Mouse (Mus musculus) 3T3-L1 (cell line): ENCODE results near the gene Wipf1.

Experiments used
- DNase-seq: peaks from one replicate; pipeline ENCODE4 v3.0.0-alpha.2; 2015; ENCODE audit warnings: low read depth, low spot score

The Wipf1 gene

GRCm38 (mm10) chr2:73440319-73440718 is 89.2 kb downstream of the Wipf1 start:
- DNase-seq: no peak

- DNase-seq: no peak
Measured at GRCm38 (mm10) chr2:73436976-73437375, 92.6 kb downstream of the Wipf1 start.

- DNase-seq: no peak
Measured at GRCm38 (mm10) chr2:73435847-73436246, 93.7 kb downstream of the Wipf1 start.

GRCm38 (mm10) chr2:73431959-73432396 is 97.6 kb downstream of the Wipf1 start:
- peak; percentile 31 for DNase-seq

GRCm38 (mm10) chr2:73428803-73429468 is 100.6 kb downstream of the Wipf1 start:
- peak; percentile 57 for DNase-seq

GRCm38 (mm10) chr2:73427293-73427692 is 102.2 kb downstream of the Wipf1 start:
- DNase-seq: peak; percentile 71

GRCm38 (mm10) chr2:73425822-73426221 is 103.7 kb downstream of the Wipf1 start:
- DNase-seq: no peak

- DNase-seq: no peak
Measured at GRCm38 (mm10) chr2:73419730-73420129, 109.8 kb downstream of the Wipf1 start.

- peak; percentile 40 for DNase-seq
Measured at GRCm38 (mm10) chr2:73419285-73419684, 110.2 kb downstream of the Wipf1 start.

- DNase-seq: peak; percentile 38
Measured at GRCm38 (mm10) chr2:73415892-73416291, 113.6 kb downstream of the Wipf1 start.

GRCm38 (mm10) chr2:73410076-73410475 is 119.5 kb downstream of the Wipf1 start:
- DNase-seq: no peak

- DNase-seq: no peak
Measured at GRCm38 (mm10) chr2:73407662-73408061, 121.9 kb downstream of the Wipf1 start.

GRCm38 (mm10) chr2:73406336-73406915 is 123.1 kb downstream of the Wipf1 start:
- DNase-seq: no peak

GRCm38 (mm10) chr2:73404980-73405379 is 124.6 kb downstream of the Wipf1 start:
- DNase-seq: no peak

- no peak for DNase-seq
Measured at GRCm38 (mm10) chr2:73404442-73404841, 125.1 kb downstream of the Wipf1 start.

GRCm38 (mm10) chr2:73403385-73404013 is 126.0 kb downstream of the Wipf1 start:
- DNase-seq: peak; percentile 26

GRCm38 (mm10) chr2:73401689-73402088 is 127.8 kb downstream of the Wipf1 start:
- DNase-seq: no peak

- no peak for DNase-seq
Measured at GRCm38 (mm10) chr2:73397476-73397875, 132.1 kb downstream of the Wipf1 start.

- DNase-seq: peak; percentile 56
Measured at GRCm38 (mm10) chr2:73396828-73397325, 132.7 kb downstream of the Wipf1 start.

- DNase-seq: no peak
Measured at GRCm38 (mm10) chr2:73395516-73395915, 134.0 kb downstream of the Wipf1 start.

GRCm38 (mm10) chr2:73394476-73394875 is 135.1 kb downstream of the Wipf1 start:
- no peak for DNase-seq

GRCm38 (mm10) chr2:73392772-73393171 is 136.8 kb downstream of the Wipf1 start:
- no peak for DNase-seq

- DNase-seq: no peak
Measured at GRCm38 (mm10) chr2:73389951-73390350, 139.6 kb downstream of the Wipf1 start.
